Mouse (Mus musculus): ENCODE measurements around the gene Rps23.

The Rps23 gene

GRCm38 (mm10) chr13:90933256-90933655, 10.5 kb downstream of the Rps23 start:
- no peak for DNase-seq (ENCODE audit: low spot score)

- DNase-seq (ENCODE audit: low spot score), result no peak
Measured at GRCm38 (mm10) chr13:90935852-90936251, 13.1 kb downstream of the Rps23 start.

DNA sequence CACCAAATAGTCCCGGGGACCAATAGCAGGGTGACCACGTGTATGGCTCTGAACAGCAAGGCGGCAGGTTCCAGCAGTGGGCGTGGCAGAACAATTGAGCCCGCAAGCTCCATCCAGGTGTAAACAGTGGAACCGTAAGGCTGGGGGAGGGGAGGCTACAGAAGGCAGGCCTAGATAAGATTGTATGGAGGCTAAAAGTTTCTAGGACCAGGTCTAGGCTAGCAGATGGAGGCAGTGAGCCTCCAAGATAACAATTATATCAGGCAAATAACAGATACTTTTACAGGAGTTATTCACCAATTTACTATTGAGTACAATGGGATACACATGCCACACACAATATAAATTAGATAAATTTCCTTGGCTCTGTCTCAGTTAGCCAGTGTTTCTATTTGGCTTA, 16.4 kb downstream of the Rps23 start:
- peak; percentile 29 for DNase-seq (ENCODE audit: low spot score)

GRCm38 (mm10) chr13:90939600-90939999, 16.8 kb downstream of the Rps23 start:
- DNase-seq (ENCODE audit: low spot score), result no peak

DNA sequence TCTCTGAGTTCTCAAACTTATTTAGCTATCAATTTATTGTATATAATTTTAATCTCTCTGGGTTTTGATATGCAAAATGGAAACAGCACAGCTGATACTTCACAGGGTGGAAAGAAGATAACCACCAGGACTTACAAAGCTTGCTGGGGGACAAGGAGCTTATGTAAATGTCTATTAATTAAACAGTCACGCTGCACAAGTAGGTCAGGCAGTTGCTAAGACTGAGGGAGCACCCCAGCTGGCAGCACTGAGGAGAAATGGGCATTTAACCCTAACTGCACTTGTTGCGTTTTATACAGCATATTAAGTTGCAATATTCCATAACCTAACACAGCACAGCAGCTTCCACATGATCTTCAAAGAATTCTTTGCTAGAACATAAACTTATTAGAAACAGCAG, 36.1 kb downstream of the Rps23 start:
- no peak for DNase-seq (ENCODE audit: low spot score)

GRCm38 (mm10) chr13:90960591-90960990, 37.8 kb downstream of the Rps23 start:
- DNase-seq (ENCODE audit: low spot score), result no peak

DNA sequence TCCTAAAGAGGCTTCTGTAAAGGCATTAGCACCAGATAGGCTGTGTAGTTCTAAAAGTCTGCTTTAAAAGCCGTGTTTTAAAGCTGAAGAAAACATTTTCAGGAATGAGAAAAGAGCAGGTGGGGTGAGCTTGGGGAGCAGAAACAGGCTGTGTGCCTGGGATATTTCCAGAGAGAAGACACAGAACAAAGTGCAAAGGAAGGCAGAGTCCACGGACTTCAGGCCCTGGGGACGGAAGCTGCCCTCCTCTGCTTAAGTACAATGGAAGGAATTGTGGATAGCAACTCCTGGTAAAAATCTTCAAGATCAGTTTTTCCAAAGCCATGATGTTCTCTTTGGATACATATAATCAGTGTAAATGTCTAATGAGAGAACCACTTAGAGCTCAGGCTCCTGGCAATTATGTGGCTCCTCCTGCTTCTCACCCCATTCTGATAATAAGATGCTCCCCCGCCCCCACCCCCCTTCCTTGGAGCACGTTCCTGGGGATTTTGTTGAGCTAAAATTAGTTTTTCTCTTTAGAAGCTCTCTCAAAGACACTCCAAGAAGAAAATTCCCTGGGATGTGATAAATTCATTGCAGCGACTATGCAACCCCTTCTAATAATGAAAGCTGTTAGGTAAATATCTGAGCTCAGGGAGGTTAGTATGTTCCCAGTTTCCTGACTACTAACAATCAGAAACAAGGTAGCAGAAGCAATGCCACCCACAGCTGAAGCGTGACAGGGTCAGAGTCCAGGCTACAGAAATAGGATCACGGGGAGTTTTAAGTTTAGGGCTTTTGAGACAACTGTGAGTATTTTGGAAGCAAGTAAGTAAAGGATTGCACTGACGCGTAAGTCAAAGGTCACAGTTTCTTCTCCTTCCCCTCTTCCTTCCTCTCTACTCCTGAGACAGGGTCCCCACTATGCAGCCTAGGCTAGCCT, 40.3 kb downstream of the Rps23 start:
- DNase-seq (ENCODE audit: low spot score), result no peak

DNA sequence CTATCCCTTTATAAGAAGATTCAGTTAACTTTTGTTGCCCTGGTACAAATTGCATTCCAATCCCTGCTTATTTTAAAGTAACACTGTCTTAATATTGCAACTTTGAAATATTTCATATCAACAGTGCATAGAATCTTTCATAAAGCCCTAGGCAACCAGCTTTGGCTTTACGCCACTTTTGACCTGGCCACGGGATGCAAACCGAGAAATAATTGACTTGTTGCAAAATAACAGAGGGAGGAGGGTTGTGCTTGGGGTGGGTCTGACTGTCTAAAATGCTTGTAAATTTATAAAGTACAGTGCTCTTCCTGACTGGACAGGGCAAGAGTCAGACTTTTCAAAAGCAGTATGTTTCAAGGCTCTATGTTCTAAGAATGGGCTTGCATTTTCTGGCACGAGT, 41.8 kb downstream of the Rps23 start:
- DNase-seq (ENCODE audit: low spot score), result no peak

- DNase-seq (ENCODE audit: low spot score), result no peak
Measured at GRCm38 (mm10) chr13:90965996-90966395, 43.2 kb downstream of the Rps23 start.

- DNase-seq (ENCODE audit: low spot score), result peak; percentile 16
Measured at GRCm38 (mm10) chr13:90967422-90967821, 44.7 kb downstream of the Rps23 start.

- DNase-seq (ENCODE audit: low spot score), result no peak
Measured at GRCm38 (mm10) chr13:90968940-90969339, 46.2 kb downstream of the Rps23 start.

- no peak for DNase-seq (ENCODE audit: low spot score)
Measured at GRCm38 (mm10) chr13:90970259-90971017, 47.7 kb downstream of the Rps23 start.

GRCm38 (mm10) chr13:90973409-90973808, 50.7 kb downstream of the Rps23 start:
- no peak for DNase-seq (ENCODE audit: low spot score)

Measured in spleen, adult 12 weeks (tissue).